Mouse (Mus musculus) heart, postnatal 4 days (tissue): Measurements from ENCODE around the gene Pde4a. TPM values are rescaled to one million over a fixed set of nuclear protein-coding genes. Genes with fewer than 3 reads are reported as not detected.
A peak's percentile ranks its signal among the peaks of the same experiment; 100 is the strongest.

Experiments used
- DNase-seq: peaks from one replicate; pipeline ENCODE4 v3.0.0; 2021
- total RNA-seq, 2 experiments: library from RNA; stranded (reverse); gene quantifications; 2 replicates each; pipeline ENCODE4 v1.2.3; 2021

Gene Pde4a
- total RNA-seq, 2 experiments from 2014 or later, result 18.7 to 21.1 TPM

DNA sequence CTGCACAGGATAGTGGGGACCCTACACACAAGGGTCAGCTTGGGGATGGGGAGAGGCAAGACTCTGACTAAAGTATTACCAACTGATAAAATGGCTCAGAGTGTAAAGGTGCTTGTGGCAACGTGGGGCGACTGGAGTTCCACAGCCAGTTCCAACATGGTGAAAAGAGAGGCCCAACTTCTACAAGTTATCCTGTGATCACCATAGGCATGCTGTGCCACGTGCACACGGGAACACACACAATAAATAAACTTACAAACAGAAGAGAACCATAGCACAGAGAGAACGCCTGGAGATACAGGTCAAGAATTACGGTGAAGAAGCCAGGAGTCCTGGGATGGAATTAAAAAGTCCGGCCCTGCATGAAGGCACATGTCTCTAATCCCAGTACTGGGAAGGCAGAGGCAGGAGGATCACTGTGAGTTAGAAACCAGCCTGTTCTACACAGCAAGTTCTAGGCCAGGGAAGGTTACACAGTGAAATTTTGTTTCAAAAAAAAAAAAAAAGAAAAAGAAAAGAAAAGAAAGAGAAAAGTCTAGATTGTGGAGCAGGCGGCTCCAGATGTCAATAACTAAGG is 16.3 kb upstream of the Pde4a start:
- no peak for DNase-seq

DNA sequence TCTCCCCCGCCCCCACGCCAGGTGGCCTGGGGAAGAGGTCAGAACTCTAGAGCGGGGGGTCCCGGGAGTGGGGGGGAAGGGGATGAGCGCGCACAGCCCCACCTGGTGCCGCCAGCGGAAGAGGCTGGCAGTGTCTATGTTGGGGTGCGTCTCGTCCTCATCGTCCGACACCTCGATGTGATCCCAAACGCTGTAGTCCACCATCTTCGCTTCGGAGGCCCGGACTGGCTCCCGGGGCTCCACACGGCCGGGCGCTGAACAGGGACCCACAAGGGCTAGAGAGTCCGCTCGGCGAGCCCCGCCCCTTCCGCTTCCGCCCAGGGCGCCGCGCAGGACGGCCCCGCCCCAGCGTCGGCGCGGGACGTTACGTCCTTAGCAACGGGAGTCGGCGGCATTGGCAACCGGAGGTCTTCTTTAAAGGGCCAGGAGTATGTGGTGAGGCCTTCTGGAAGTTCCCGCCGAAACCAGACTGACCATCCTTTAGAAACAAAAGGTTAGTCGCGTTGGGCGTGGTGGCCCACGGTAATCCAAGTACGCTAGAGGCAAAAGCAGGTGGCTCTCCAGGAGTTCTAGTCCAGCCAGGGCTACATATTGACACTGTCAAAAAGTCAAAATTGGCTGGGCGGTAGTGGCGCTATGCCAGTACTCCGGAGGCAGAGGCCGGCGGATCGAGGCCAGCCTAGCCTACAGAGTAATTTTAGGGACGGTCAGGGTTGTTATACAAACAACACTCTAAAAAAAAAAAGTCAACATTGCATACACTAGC is 15.7 kb upstream of the Pde4a start, which contains the start of gene Cdc37:
Gene Cdc37 (minus strand): TSS at position 329 of the 766 bp plus-strand sequence.
- peak; percentile 95 for DNase-seq

DNA sequence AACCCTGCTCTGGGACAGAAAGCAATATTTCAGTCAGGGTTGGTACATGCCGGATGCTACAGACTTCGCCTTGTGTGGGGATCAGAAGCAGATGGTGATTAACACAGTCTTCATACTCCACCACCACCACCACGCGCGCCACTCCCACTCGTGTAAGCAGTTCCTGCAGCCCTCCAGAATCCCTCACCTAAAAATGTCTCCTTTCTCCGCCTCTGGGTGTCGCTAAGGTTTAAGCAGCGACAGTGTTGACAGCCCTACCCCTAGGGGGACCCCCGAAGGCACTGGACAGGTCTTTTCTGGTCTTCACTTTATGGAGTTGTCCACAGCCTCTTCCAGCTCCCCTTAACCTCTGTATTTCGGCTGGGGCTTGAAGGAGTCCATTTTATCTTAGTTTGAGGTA is 12.8 kb upstream of the Pde4a start:
- DNase-seq, result peak; percentile 72

DNA sequence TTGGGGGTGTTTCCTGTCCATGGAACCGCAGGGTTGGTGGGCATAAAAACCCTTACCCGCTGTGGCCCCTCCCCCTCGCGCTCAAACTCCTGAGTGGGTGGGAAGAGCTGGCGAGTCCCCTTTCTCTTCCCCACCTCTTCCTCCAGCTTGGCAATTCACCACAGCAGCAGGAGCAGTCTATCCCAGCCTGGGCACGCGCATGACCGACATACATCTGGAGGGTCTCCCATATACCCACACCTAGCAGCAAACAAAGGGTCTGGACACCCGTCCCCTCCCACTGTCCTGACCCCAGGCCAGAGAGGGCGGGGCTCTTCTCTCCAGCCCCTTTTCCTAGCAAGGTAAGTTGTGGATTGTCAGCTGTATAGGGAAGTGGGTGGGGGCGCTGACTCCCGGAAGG is 12.2 kb upstream of the Pde4a start:
- DNase-seq, result no peak

DNA sequence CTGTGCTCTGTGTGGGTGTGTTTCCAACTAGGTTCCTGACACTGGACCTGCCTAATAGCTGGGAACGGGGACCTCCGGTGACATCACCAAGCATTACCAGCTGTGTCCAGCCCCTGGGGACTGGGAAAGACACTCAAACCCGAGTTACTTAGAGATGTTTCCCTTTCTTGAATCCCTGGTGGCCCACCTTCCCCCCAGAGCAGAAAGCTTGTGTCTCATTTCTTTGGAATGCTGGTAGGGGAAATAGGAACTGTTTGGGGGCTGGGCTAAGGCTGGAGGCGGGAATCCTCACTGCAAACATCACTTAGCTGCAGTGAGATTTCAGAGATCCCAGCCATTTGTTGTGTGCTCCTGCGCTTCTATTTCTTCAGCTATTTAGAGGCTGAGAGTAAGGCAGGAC is 11.7 kb upstream of the Pde4a start:
- peak; percentile 50 for DNase-seq

DNA sequence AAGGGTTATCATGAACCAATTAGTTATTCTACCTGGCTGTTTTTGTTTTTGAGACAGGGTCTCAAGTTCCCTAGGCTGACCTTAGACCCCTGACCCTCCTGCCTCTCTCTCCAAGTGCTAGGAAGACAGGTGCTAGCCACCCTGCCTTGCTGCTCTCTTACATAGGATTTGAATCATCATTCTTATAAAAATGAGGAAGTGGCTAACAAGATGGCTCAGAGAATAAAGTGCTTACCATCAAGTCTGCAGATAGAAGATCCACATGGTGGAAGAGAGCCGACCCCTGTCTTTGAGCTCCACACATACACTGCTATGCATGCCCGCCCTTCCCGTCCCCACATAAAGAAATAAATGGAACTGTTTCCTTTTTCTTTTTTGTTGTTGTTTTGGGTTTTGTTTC is 10.7 kb upstream of the Pde4a start:
- DNase-seq, result no peak

DNA sequence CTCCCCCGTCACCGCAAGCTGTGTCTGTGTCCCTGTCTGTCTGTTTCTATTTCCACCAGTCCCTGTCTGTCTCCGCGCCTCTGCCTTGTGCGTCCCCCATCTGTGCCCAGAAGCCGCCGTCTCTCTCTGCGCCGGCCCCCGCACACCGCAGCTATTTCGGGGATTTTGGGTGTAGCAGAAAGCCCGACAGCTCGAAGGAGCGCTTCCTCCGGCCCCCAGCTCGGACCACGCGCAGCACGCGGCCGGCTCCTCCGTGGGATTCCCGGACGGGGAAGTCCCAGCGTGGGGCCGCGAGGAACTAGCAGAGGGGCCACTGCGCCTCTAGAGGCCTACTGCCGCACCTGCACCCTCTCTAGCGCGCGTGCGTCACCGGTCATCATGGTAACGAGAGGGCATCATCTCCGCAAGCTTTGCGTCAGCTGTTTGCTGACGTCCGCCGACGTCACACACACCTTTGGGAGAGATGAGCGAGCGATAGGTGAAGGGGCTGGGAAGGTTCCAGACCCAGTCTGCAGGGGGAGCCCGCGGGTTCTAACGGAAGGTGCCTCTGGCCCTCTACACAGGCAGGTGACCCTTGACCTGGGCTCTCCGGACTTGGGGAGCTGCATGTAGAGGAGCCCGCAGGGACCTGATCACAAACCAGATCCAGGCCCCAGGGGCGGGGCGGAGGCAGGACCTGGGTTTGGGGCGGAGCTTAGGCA is 4.2 kb upstream of the Pde4a start:
- peak; percentile 91 for DNase-seq

DNA sequence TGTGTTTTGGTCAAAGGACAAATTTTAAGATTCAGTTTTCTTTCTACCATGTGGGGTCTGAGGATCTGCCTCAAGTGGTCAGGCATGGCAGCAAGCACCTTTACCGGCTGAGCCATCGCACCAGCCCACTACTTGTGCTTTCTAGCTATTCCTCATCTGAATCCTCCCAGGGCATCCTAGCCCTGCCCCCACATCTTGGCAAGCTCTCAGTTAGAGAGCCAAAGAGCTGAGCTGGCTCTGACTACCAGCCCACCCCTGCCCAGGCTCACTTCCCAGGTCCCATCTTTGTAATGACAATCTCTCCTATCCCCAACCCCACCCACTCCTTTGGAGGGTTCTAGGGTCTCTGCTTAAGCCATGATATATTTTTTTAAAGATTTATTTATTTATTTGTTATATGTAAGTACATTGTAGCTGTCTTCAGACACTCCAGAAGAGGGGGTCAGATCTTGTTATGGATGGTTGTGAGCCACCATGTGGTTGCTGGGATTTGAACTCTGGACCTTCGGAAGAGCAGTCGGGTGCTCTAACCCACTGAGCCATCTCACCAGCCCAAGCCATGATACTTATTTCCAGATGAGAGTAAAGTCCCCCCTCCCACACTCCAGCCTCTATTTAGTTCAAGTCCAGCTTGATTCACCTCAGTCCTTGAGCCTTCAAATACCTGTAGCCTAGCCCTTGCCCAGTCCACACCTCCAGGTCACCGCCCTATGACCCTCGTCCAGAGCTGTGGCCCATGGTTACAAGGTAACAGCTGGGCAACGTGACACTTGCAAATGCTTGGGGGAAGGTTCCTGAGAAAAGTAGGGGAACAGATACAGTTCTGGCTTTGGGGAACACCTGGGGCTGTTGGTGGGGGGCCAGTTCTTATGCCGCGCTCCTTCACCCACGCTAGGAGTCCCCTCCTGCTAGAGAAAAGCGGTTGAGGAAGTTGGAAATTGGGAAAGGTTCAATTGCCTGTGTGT is 2.1 kb upstream of the Pde4a start:
- no peak for DNase-seq

DNA sequence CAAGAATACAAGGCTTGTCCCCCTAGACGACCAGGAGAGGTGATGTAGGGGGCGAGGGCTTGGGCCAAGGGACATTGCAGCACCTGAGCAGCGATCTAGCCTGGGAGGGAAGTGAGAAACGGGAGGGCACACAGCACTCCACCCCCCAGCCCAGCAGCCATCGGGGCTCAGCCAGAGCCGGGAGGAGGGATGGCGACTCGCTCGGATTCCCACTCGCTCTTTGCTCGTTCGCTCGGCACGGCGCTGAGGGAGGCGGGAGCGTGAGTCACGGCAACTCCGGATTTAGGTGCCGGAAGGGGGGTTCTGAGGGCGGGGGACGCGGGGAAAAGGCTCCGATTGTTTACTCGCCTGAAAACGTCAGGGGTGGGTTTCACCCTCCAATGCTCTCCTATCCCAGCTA is 1.4 kb upstream of the Pde4a start:
- peak; percentile 48 for DNase-seq

DNA sequence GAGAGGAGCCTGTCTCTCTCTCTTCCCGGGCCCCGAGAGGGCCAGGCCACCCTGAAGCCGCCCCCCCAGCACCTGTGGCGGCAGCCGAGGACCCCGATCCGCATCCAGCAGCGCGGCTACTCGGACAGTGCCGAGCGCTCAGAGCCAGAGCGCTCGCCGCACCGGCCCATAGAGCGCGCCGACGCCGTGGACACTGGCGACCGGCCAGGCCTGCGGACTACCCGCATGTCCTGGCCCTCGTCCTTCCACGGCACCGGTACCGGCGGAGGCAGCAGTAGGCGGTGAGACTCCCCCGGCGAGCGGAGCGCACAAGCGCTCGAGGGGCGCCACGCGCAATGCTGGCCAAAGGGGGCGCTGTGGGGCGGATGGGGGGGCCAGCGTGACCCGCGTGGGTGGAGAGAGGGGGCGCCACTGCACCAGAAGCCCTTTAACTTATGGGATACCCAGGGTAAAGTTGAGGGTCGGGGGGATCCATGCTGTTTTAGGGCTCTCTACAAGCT is 488 bp downstream of the Pde4a start:
- DNase-seq, result peak; percentile 80

DNA sequence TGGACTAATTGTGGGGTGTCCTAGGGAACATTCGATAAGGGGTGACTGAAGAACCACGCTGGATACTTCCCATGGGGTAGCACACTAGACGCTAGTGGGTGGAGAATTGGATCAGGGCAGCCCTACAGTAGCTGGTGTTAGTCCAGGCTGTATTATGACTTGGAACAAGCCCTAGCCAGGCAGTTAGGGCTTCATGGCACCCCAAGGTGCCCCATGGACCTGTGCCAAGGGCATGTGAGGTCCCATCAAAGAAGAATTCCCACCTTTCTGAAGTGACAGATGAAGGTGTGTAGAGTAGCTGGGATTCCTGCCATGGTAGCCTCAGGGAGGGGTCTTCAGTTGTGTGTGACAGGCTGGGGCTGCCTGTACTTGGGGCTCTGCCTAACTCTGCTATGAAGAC is 1.0 kb downstream of the Pde4a start:
- DNase-seq, result no peak

DNA sequence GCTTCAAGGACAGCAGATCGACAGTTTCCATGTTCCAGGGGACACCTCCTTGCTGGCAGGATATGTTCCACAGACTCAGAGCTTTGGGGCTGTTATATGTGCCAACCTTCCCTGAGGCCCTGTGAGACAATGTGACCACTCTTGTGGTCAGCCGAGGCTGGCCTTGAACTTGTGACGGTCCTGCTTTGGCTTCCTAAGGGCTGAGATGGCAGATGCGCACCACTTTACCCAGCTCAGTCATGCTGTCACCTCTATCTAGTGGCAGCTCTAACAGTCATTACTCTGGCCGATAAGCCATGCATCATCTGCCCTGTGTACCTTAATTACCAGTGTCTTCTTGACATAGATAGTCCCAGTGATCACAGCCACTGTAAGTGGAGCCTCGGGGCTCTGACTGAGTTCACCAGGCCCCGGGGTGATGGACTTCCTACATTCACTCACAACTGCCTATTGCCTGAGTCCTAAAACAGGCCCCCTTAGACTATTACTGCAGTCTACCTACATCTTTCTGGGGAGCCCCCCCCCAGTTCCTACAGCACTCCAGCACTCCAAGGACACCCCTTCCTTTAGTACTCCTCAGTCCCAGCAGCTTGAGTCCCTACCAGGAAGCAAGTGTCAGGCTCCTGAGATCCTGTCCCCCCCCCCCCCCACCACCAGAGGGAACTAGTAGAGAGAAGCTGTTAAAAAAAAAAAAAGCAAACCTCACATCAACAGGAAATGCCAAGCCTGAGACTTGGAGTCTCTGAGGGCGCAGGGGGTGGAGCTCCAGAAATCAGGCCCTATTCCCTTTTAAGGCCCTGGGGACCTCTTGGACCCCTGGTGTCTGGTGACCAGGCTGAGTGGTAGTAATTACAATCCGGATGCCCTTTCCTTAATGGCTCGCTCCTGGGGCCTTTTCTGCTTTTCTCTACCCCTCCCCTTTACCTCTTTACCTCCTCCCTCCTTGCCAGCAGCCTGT is 1.9 kb downstream of the Pde4a start:
- no peak for DNase-seq

DNA sequence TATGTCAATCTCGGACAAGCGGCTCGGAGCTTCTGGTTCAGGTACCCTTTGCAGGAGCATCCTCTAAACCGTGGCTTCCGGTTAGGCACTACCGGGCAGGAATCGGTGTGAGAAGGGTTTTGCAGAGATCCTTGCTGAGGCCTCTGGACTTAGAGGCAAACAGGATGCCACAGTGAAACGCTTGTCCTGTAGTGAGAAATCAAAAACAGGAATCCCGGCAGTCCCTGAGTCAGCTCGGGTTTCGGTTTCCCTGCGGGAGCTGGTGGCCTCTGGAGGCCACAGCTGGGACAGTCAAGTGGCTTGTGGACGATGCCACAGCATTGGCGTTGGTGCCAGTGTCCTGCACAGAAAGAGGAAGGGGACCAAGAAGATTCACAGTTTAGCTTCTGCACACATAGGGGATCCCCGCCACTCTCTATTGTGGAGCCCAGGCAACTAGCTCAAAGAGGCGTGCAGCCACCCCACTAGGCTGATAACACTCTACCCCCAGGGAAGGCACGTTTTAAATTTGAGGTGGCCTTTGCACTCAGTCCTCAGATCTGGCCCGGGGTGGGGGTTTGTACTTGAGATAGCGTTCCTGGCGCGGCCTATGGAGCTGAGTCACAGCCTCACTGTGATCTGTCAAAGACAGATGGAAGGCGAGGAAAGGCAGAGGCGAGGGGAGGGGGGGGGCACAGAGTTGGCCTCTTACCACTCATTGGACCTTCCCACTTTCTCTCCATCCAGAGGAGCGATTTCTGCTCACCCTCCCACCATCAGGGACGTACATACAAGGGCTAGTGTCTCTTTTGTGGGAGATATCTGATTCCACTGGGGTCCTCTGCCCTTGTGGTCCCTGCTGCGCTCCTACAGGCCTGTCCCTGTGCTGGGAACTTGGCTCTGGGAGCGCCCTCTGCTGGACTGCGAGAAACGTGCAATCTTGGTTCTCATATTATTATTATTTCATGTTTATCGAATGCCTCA is 2.9 kb downstream of the Pde4a start:
- DNase-seq, result peak; percentile 87

DNA sequence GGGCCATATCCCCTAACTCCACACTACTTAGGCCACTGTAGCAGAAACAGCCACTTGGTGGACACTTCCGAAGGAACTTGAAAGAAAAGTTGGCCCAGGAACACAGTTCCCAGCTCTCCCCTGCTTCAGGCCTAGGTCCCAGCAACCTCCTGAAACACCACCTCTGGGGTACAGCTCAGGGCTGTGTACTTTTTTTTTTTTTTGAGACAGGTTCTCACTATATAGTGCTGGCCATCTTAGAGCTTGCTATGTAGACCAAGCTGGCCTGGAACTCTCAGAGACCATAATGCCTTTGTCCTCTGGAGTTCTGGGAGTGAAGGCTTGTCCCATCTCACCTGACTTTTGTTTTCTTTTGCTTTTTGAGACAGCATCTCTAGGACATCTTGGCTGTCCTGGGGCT is 3.6 kb downstream of the Pde4a start:
- no peak for DNase-seq

DNA sequence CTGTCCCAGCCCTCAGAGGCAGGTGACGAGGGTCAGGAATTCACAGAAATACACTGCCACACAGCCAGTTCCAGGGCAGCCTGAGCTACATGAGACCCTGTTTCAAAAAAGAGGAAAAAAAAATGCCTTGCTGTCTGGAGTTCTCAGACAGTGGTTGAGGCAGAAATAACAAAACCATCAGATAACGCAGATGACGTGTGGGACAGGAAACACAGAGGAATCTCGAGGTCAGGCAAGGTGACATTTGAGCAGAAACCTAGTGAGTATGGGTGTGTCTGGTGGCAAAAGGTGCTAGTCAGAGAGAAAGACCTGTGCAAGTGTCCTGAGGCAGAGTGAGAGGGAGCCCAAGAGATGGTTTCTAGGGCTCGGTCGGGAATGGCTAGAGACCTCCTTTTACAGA is 6.8 kb downstream of the Pde4a start:
- no peak for DNase-seq

DNA sequence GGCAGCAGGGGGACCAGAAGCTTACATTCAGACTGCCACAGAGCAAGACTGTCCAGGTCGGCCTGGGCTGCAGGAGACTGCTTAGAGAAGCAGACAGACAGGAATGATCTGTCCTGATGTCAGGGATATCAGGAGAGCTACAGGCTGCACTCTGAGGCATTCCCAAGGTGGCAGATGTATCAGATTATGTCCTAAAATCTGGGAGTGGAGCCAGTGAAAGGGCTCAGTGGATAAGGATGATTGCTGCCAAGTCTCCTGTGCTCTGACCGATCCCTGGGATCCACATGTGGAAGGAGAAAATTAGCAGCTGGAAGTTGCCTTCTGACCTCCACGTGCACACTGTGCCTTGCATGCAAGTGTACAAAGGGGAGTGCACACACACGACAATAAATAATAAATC is 14.9 kb downstream of the Pde4a start:
- no peak for DNase-seq

DNA sequence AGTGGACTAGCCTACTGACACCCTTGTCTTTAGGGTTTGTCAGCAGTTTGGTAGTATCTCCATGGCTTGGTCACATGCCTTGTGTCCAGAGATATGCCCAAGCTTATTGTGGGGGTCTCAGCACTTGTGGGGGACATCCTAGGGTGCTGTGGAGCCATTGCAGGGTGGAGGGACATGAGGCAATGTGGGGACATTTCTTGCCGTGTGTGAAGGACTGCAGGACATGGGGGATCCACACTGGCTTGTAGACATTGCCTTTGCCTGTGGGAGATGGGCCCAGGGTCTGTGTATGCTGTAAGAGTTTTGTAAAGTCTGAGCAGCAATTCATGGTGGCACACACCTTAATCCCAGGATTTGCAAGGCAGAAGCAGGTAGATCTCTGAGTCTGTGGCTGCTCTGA is 15.3 kb downstream of the Pde4a start:
- no peak for DNase-seq

DNA sequence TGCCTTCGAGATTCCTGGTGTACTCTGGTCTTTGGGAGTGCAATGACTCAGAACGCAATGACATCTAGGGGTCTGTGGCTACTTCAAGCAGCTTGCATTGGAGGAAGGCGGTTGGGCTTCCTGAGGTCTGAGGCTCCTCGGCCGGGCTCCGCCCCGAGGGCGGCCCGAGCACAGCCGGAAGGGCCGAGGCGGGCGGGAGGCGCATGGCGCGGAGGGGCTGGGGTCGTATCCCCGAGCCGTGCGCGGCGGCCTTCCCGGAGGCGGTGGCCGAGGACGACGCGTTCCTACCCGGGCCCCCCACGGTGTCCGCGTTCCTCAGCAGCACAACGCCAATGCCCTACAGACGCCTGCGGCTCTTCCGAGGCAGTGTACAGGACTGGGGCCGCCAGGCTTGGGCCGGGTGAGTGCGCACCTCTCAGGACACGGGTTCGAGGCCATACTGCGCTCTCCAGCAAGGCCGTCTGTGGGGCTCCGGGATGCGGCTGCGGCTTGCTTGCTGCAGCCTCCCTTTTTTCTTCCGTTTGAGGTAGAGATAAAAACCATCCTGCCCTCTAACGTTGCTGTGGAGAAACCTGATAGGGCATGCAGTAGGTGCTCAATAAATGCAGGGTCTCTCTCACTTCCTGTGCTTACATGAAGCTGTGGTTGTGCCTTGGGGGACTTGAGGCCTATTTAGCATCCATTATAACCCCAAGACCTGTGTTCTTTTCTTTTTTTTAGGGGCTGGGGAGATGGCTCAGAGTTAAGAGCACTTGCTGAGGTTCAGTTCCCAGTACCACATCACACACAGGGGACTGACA is 16.1 kb downstream of the Pde4a start:
- DNase-seq, result peak; percentile 60

DNA sequence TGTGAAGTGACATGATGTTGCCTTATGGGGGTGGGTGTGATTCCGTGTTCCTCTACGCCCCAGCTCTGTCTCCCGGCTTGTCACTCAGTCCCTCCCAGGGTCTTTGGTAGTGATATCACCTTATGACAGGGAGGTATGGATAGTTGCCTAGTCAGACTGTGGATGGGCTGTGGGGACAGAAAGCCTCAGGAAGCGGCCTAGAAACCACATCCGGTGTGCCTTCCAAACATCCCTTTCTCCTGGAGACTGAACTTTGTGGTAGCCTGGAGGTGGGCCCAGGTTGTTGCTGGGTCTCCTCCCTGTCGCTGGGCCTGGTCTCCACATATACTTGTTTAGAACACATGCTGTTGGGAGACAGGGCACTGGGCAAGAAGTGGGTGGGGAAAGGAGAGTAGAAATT is 17.9 kb downstream of the Pde4a start:
- no peak for DNase-seq
